Mouse (Mus musculus) erythroblast, embryonic 14.5 days (primary cell): ENCODE measurements around the gene Cd109.

Experiments
- GATA1 ChIP-seq: IDR thresholded peaks from 2 replicates; pipeline ENCODE4 v1.6.1; 2012; ENCODE audit warnings: low read length, inconsistent platforms, mixed read lengths
- TAL1 ChIP-seq: IDR thresholded peaks from 3 replicates; pipeline ENCODE4 v1.6.1; 2012; ENCODE audit warnings: low read length, inconsistent platforms, mixed read lengths

- TF ChIP-seq GATA1 (no peak), TAL1 (no peak)
Observed at GRCm38 (mm10) chr9:78614201-78614600, 1.1 kb upstream of the Cd109 start.
